Mouse (Mus musculus): ENCODE measurements around the gene Crabp2.

DNA sequence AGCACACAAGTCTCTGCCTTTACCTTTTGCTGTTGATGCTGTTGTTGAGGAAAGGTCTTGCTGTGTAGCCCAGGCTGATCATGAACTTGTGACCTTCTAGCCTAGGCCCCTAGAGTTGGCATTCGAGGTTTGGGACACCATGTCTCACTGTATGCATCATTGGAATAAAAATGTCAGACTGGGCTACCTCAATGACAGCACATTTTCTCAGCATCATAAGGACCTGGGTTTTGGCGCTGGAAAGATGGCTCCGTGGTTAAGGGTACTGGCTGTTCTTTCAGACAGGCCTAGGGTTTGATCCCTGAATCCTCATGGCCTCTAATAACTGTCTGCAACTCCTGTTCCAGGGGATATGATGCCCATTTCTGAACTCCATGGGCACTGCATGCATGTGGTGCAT is 48.7 kb upstream of the Crabp2 start:
- no peak for TF ChIP-seq CTCF (IDR thresholded peaks at IDR 0.05; ENCODE audit: low read depth)
- TF ChIP-seq EP300 (IDR thresholded peaks at IDR 0.05; ENCODE audit: low read depth), result no peak

Measured in liver, postnatal 0 days (tissue).